Mouse (Mus musculus) lung, adult 2 months (tissue): Measurements from ENCODE around the gene Akt1s1.

Source experiments
- CTCF ChIP-seq: fragments of 200-500 bp; IDR thresholded peaks from 2 replicates; pipeline ENCODE4 v1.5.1; 2011; ENCODE audit warnings: mild to moderate bottlenecking, low read length, control low read depth; ENCODE audit not compliant: insufficient read depth
- POLR2A ChIP-seq: fragments of 200-500 bp; IDR thresholded peaks from 2 replicates; pipeline ENCODE4 v1.6.1; 2011; ENCODE audit warnings: low read depth, mild to moderate bottlenecking, control low read depth, low read length, borderline replicate concordance; ENCODE audit errors: extremely low read depth

DNA sequence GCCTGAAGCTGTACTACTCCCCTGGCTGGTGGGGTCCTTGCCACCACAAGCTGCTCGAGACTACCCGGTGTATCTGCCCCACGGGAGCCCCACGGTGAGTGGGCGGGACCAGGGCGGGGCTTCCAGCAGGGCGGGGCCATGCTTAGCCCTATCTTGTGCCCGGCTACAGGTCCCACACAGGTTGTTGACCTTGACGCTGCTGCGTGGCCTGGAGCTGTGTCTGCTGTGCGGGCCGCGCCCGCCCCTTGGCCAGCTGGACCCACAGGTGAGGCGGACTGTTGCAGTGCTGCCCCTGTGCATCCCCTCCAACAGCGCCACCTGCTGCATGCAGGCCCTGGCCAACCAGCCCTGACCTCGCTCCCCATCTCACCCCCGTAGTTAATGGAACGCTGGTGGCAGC is 49.8 kb downstream of the Akt1s1 start:
- no peak for TF ChIP-seq POLR2A
- TF ChIP-seq CTCF = 0 out of 2 replicates have a peak, but pooled peaks have one; percentile 14
